Mouse (Mus musculus): ENCODE data around the gene Aqr. TPM values are rescaled to one million over a fixed set of nuclear protein-coding genes. Genes with fewer than 3 reads are reported as not detected.
A peak's percentile ranks its signal among the peaks of the same experiment; 100 is the strongest.

Gene Aqr
- polyA plus RNA-seq, 1 experiment from 2014 or later: 45.4 TPM

- no peaks in the 10 kb centered on the region for H3K4me1 ChIP-seq (ENCODE audit: control insufficient read depth, insufficient read depth, low read length)
- 93% methylated on average over 3 of the region's 3 CpGs for WGBS
- no peaks in the 10 kb centered on the region for H3K9me3 ChIP-seq (ENCODE audit: control insufficient read depth, low read length)
- peaks cover 38% of the 10 kb centered on the region for H3K36me3 ChIP-seq (ENCODE audit: control insufficient read depth, insufficient read depth, low read length)
- ATAC-seq (ENCODE audit: low read depth): no peak
- no peak overlapping the region for H3K27ac ChIP-seq (ENCODE audit: low read depth, low read length)
- H3K4me2 ChIP-seq (ENCODE audit: low read depth, low read length): no peak overlapping the region
- no peaks in the 10 kb centered on the region for H3K27me3 ChIP-seq (ENCODE audit: control insufficient read depth, insufficient read depth, low read length)
- no peak overlapping the region for H3K9ac ChIP-seq (replicated peaks; ENCODE audit: low read depth, low read length)
- no peak overlapping the region for H3K4me3 ChIP-seq (ENCODE audit: low read depth, low read length)
Measured at GRCm38 (mm10) chr2:114117665-114118064, 69.2 kb downstream of the Aqr start.

- Histone ChIP-seq H3K4me2 (ENCODE audit: low read depth, low read length) (no peak overlapping the region), H3K4me1 (ENCODE audit: control insufficient read depth, insufficient read depth, low read length) (no peaks in the 10 kb centered on the region), H3K9ac (replicated peaks; ENCODE audit: low read depth, low read length) (no peak overlapping the region), H3K9me3 (ENCODE audit: control insufficient read depth, low read length) (no peaks in the 10 kb centered on the region), H3K36me3 (ENCODE audit: control insufficient read depth, insufficient read depth, low read length) (peaks cover 42% of the 10 kb centered on the region), H3K27ac (ENCODE audit: low read depth, low read length) (no peak overlapping the region), H3K4me3 (ENCODE audit: low read depth, low read length) (no peak overlapping the region), H3K27me3 (ENCODE audit: control insufficient read depth, insufficient read depth, low read length) (no peaks in the 10 kb centered on the region)
- ATAC-seq (ENCODE audit: low read depth): no peak
- WGBS: 97% methylated on average over 3 of the region's 3 CpGs
Measured at GRCm38 (mm10) chr2:114117235-114117634, 69.6 kb downstream of the Aqr start.

GRCm38 (mm10) chr2:114115563-114115962, 71.3 kb downstream of the Aqr start:
- ATAC-seq (ENCODE audit: low read depth): no peak
- Histone ChIP-seq H3K9me3 (ENCODE audit: control insufficient read depth, low read length) (no peaks in the 10 kb centered on the region), H3K27me3 (ENCODE audit: control insufficient read depth, insufficient read depth, low read length) (no peaks in the 10 kb centered on the region), H3K4me2 (ENCODE audit: low read depth, low read length) (no peak overlapping the region), H3K27ac (ENCODE audit: low read depth, low read length) (no peak overlapping the region), H3K4me1 (ENCODE audit: control insufficient read depth, insufficient read depth, low read length) (no peaks in the 10 kb centered on the region), H3K4me3 (ENCODE audit: low read depth, low read length) (no peak overlapping the region), H3K36me3 (ENCODE audit: control insufficient read depth, insufficient read depth, low read length) (peaks cover 37% of the 10 kb centered on the region), H3K9ac (replicated peaks; ENCODE audit: low read depth, low read length) (no peak overlapping the region)
- WGBS: 93% methylated on average over 4 of the region's 4 CpGs

- Histone ChIP-seq H3K36me3 (ENCODE audit: control insufficient read depth, insufficient read depth, low read length) (peaks cover 38% of the 10 kb centered on the region), H3K4me2 (ENCODE audit: low read depth, low read length) (no peak overlapping the region), H3K27me3 (ENCODE audit: control insufficient read depth, insufficient read depth, low read length) (no peaks in the 10 kb centered on the region), H3K9ac (replicated peaks; ENCODE audit: low read depth, low read length) (no peak overlapping the region), H3K4me1 (ENCODE audit: control insufficient read depth, insufficient read depth, low read length) (no peaks in the 10 kb centered on the region), H3K27ac (ENCODE audit: low read depth, low read length) (peak overlapping the region; percentile 45; the same call in 1 of the 2 replicates), H3K9me3 (ENCODE audit: control insufficient read depth, low read length) (no peaks in the 10 kb centered on the region), H3K4me3 (ENCODE audit: low read depth, low read length) (no peak overlapping the region)
- WGBS: 24% methylated on average over 23 of the region's 23 CpGs
- ATAC-seq (ENCODE audit: low read depth): peak; percentile 68; the same call in 1 of the 2 replicates
Measured at GRCm38 (mm10) chr2:114107288-114108278, 79.2 kb downstream of the Aqr start.

GRCm38 (mm10) chr2:114106383-114106782, 80.4 kb downstream of the Aqr start:
- no peak overlapping the region for H3K4me3 ChIP-seq (ENCODE audit: low read depth, low read length)
- no peak overlapping the region for H3K27ac ChIP-seq (ENCODE audit: low read depth, low read length)
- no peaks in the 10 kb centered on the region for H3K4me1 ChIP-seq (ENCODE audit: control insufficient read depth, insufficient read depth, low read length)
- H3K9ac ChIP-seq (replicated peaks; ENCODE audit: low read depth, low read length): no peak overlapping the region
- 91% methylated on average over 8 of the region's 8 CpGs for WGBS
- ATAC-seq (ENCODE audit: low read depth): no peak
- H3K4me2 ChIP-seq (ENCODE audit: low read depth, low read length): no peak overlapping the region
- H3K27me3 ChIP-seq (ENCODE audit: control insufficient read depth, insufficient read depth, low read length): no peaks in the 10 kb centered on the region
- H3K9me3 ChIP-seq (ENCODE audit: control insufficient read depth, low read length): no peaks in the 10 kb centered on the region
- peaks cover 41% of the 10 kb centered on the region for H3K36me3 ChIP-seq (ENCODE audit: control insufficient read depth, insufficient read depth, low read length)

- H3K27me3 ChIP-seq (ENCODE audit: control insufficient read depth, insufficient read depth, low read length): no peaks in the 10 kb centered on the region
- H3K9me3 ChIP-seq (ENCODE audit: control insufficient read depth, low read length): no peaks in the 10 kb centered on the region
- no peak for ATAC-seq (ENCODE audit: low read depth)
- H3K27ac ChIP-seq (ENCODE audit: low read depth, low read length): no peak overlapping the region
- H3K36me3 ChIP-seq (ENCODE audit: control insufficient read depth, insufficient read depth, low read length): peaks cover 46% of the 10 kb centered on the region
- no peak overlapping the region for H3K4me2 ChIP-seq (ENCODE audit: low read depth, low read length)
- no peak overlapping the region for H3K4me3 ChIP-seq (ENCODE audit: low read depth, low read length)
- WGBS: 92% methylated on average over 3 of the region's 3 CpGs
- no peaks in the 10 kb centered on the region for H3K4me1 ChIP-seq (ENCODE audit: control insufficient read depth, insufficient read depth, low read length)
- H3K9ac ChIP-seq (replicated peaks; ENCODE audit: low read depth, low read length): no peak overlapping the region
Measured at GRCm38 (mm10) chr2:114102471-114102870, 84.4 kb downstream of the Aqr start.

GRCm38 (mm10) chr2:114100834-114101233, 86.0 kb downstream of the Aqr start:
- Histone ChIP-seq H3K36me3 (ENCODE audit: control insufficient read depth, insufficient read depth, low read length) (peaks cover 43% of the 10 kb centered on the region), H3K4me2 (ENCODE audit: low read depth, low read length) (no peak overlapping the region), H3K9me3 (ENCODE audit: control insufficient read depth, low read length) (no peaks in the 10 kb centered on the region), H3K4me1 (ENCODE audit: control insufficient read depth, insufficient read depth, low read length) (no peaks in the 10 kb centered on the region), H3K4me3 (ENCODE audit: low read depth, low read length) (no peak overlapping the region), H3K9ac (replicated peaks; ENCODE audit: low read depth, low read length) (no peak overlapping the region), H3K27me3 (ENCODE audit: control insufficient read depth, insufficient read depth, low read length) (no peaks in the 10 kb centered on the region), H3K27ac (ENCODE audit: low read depth, low read length) (no peak overlapping the region)
- ATAC-seq (ENCODE audit: low read depth): no peak
- WGBS: 94% methylated on average over 9 of the region's 9 CpGs

GRCm38 (mm10) chr2:114099816-114100215, 87.0 kb downstream of the Aqr start:
- Histone ChIP-seq H3K4me2 (ENCODE audit: low read depth, low read length) (no peak overlapping the region), H3K9ac (replicated peaks; ENCODE audit: low read depth, low read length) (no peak overlapping the region), H3K9me3 (ENCODE audit: control insufficient read depth, low read length) (no peaks in the 10 kb centered on the region), H3K36me3 (ENCODE audit: control insufficient read depth, insufficient read depth, low read length) (peaks cover 37% of the 10 kb centered on the region; the same call in 1 of the 2 replicates), H3K27me3 (ENCODE audit: control insufficient read depth, insufficient read depth, low read length) (no peaks in the 10 kb centered on the region), H3K4me3 (ENCODE audit: low read depth, low read length) (no peak overlapping the region), H3K27ac (ENCODE audit: low read depth, low read length) (no peak overlapping the region), H3K4me1 (ENCODE audit: control insufficient read depth, insufficient read depth, low read length) (no peaks in the 10 kb centered on the region)
- ATAC-seq (ENCODE audit: low read depth): no peak
- 100% methylated on average over 3 of the region's 3 CpGs for WGBS

GRCm38 (mm10) chr2:114099109-114099508, 87.7 kb downstream of the Aqr start:
- 97% methylated on average over 5 of the region's 5 CpGs for WGBS
- Histone ChIP-seq H3K4me2 (ENCODE audit: low read depth, low read length) (no peak overlapping the region), H3K9me3 (ENCODE audit: control insufficient read depth, low read length) (no peaks in the 10 kb centered on the region), H3K27ac (ENCODE audit: low read depth, low read length) (no peak overlapping the region), H3K4me3 (ENCODE audit: low read depth, low read length) (no peak overlapping the region), H3K27me3 (ENCODE audit: control insufficient read depth, insufficient read depth, low read length) (no peaks in the 10 kb centered on the region), H3K9ac (replicated peaks; ENCODE audit: low read depth, low read length) (no peak overlapping the region), H3K36me3 (ENCODE audit: control insufficient read depth, insufficient read depth, low read length) (peaks cover 31% of the 10 kb centered on the region; the same call in 1 of the 2 replicates), H3K4me1 (ENCODE audit: control insufficient read depth, insufficient read depth, low read length) (no peaks in the 10 kb centered on the region)
- no peak for ATAC-seq (ENCODE audit: low read depth)

Data from neural tube, embryonic 14.5 days (tissue).